Mouse (Mus musculus): Measurements from ENCODE around the gene Fcer1g.

DNA sequence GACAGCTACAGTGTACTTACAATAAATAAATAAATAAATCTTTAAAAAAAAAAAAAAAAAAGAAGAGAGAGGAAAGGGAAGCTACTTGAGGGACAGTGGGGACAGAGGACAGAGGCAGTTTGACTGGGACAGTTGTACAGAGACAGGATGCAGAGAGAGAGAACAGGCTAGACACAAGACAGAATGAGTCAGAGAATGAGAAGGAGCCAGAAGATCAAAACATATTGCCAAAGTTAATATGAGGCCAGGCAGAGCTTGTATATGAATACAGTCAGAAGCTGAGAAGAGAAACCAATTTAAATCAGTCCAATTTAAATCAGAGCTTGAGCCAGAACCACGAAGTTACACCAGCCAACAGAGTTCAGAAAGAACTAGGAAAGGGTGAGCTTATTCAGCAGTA lies 34.2 kb upstream of the Fcer1g start:
- TF ChIP-seq CTCF (conservative IDR thresholded peaks at IDR 0.05; ENCODE audit: insufficient read depth, insufficient read length, low read depth, low read length): no peak
- no peak for TF ChIP-seq POLR2A (IDR thresholded peaks at IDR 0.05; ENCODE audit: low read depth, low read length)

All from kidney, adult 2 months (tissue).